ENCODE assay signal across 13 mouse cellular contexts in genomic region chr8:70846371-70847154, GRCm38 (mm10). TPM values are rescaled to one million over a fixed set of nuclear protein-coding genes. Genes with fewer than 3 reads are reported as not detected.
A peak's percentile ranks its signal among the peaks of the same experiment; 100 is the strongest.
DNase-seq lines count a peak whose midpoint lies in the region; ATAC-seq and TF ChIP-seq lines count a peak whose summit lies in the region.
"Had no signal": no experiment of that assay in that cellular context is flagged by ENCODE, and none has a peak within 500 bp of the region (broad histone marks: within the 10 kb centered on the region; RNA-seq: fewer than 3 reads in every experiment).

No protein-coding gene starts in this region.

- no peak overlapping the region for H3K27ac ChIP-seq in forebrain, embryonic 12.5 days
- H3K27ac ChIP-seq in forebrain, embryonic 10.5 days, result no peak overlapping the region
- H3K27ac ChIP-seq in limb, embryonic 12.5 days, result no peak overlapping the region
- H3K27ac ChIP-seq in limb, embryonic 10.5 days, result no peak overlapping the region
- H3K27ac ChIP-seq in CH12.LX (ENCODE audit: insufficient read depth, low read depth), result no peak overlapping the region
- H3K27ac ChIP-seq: midbrain, embryonic 10.5 days; neural tube, embryonic 12.5 days had no signal

- TF ChIP-seq RAD21 in CH12.LX (IDR thresholded peaks at IDR 0.05; ENCODE audit: low read depth, low read length), result peak; percentile 35

- H3K9ac ChIP-seq in forebrain, embryonic 12.5 days, result 0 out of 2 replicates have a peak overlapping the region, but pooled peaks have one; percentile 7
- H3K9ac ChIP-seq in limb, embryonic 12.5 days (replicated peaks), result 0 out of 2 replicates have a peak overlapping the region, but pooled peaks have one; percentile 23
- H3K9ac ChIP-seq in CH12.LX (ENCODE audit: insufficient read depth, low read depth), result no peak overlapping the region
- H3K9ac ChIP-seq: liver, embryonic 15.5 days; neural tube, embryonic 12.5 days had no signal

- H3K27me3 ChIP-seq in forebrain, embryonic 12.5 days, result no peaks in the 10 kb centered on the region; the same call in 1 of the 2 replicates
- H3K27me3 ChIP-seq in forebrain, embryonic 10.5 days (ENCODE audit: poor library complexity, severe bottlenecking), result peaks cover 40% of the 10 kb centered on the region
- peaks cover 16% of the 10 kb centered on the region for H3K27me3 ChIP-seq in limb, embryonic 12.5 days
- H3K27me3 ChIP-seq in limb, embryonic 10.5 days (ENCODE audit: low read depth, poor library complexity, severe bottlenecking), result peaks cover 41% of the 10 kb centered on the region
- peaks cover 81% of the 10 kb centered on the region for H3K27me3 ChIP-seq in CH12.LX (replicated peaks)
- H3K27me3 ChIP-seq: neural tube, embryonic 12.5 days had no signal

- no peak overlapping the region for H3K4me2 ChIP-seq in forebrain, embryonic 12.5 days
- no peak overlapping the region for H3K4me2 ChIP-seq in limb, embryonic 12.5 days
- H3K4me2 ChIP-seq in CH12.LX (ENCODE audit: insufficient read depth, low read depth, poor library complexity, severe bottlenecking), result no peak overlapping the region
- H3K4me2 ChIP-seq: liver, embryonic 15.5 days; neural tube, embryonic 12.5 days had no signal

- in situ Hi-C loops in CH12.LX (cut with MboI; ENCODE audit: low pct_ligation_motif_present, low pct_unique_long_range_greater_than_20kb, low sequenced_read_pairs), result loop anchor here (10.0 kb wide), 1 partner anchor 132 kb away; the partner anchor contains the start of gene Gm3336

- 54% methylated on average over 15 of the region's 15 CpGs for WGBS in forebrain, embryonic 12.5 days
- WGBS in forebrain, embryonic 10.5 days, result 58% methylated on average over 15 of the region's 15 CpGs
- 56% methylated on average over 15 of the region's 15 CpGs for WGBS in limb, embryonic 12.5 days
- 53% methylated on average over 15 of the region's 15 CpGs for WGBS in limb, embryonic 10.5 days

- no peak for TF ChIP-seq EP300 in CH12.LX (IDR thresholded peaks at IDR 0.05; ENCODE audit: low read length)

- no peak overlapping the region for H3K4me3 ChIP-seq in forebrain, embryonic 12.5 days (replicated peaks)
- no peak overlapping the region for H3K4me3 ChIP-seq in forebrain, embryonic 10.5 days
- H3K4me3 ChIP-seq in limb, embryonic 12.5 days (replicated peaks), result no peak overlapping the region
- no peak overlapping the region for H3K4me3 ChIP-seq in limb, embryonic 10.5 days
- no peak overlapping the region for H3K4me3 ChIP-seq in CH12.LX (replicated peaks in 1 of 3; ENCODE audit: low read depth in 2 of 3, low read length in 2 of 3, poor library complexity in 1 of 3)
- H3K4me3 ChIP-seq: liver, embryonic 15.5 days; midbrain, embryonic 10.5 days; neural tube, embryonic 12.5 days had no signal

- no peak for DNase-seq in forebrain, embryonic 10.5 days (ENCODE audit: extremely low spot score, low spot score)
- DNase-seq in limb, embryonic 10.5 days (ENCODE audit: low spot score), result no peak
- peak; percentile 64 for DNase-seq in CH12.LX (ENCODE audit: extremely low read depth)
- peak; percentile 49 for DNase-seq in naive thymus-derived CD4-positive, alpha-beta T cell, adult 2 months (ENCODE audit: low read depth)
- no peak for DNase-seq in gastrocnemius, postnatal 4 days (ENCODE audit: low spot score in 2 of 2)
- DNase-seq: kidney, adult 2 months had no signal

- H3K79me2 ChIP-seq in CH12.LX (replicated peaks; ENCODE audit: control insufficient read depth, extremely low read depth, insufficient read depth, poor library complexity, severe bottlenecking), result no peaks in the 10 kb centered on the region

- no peak for TF ChIP-seq POLR2A in CH12.LX (IDR thresholded peaks at IDR 0.05; ENCODE audit: low read depth, low read length)

- no peak for ATAC-seq in forebrain, embryonic 12.5 days (ENCODE audit: low FRiP score)
- no peak for ATAC-seq in limb, embryonic 12.5 days (ENCODE audit: insufficient number of reproducible peaks, insufficient read depth, low FRiP score, low TSS enrichment, low read depth)
- ATAC-seq in inflammation-experienced regulatory T-cells, adult 6 months, result no peak

- H3K9me3 ChIP-seq in forebrain, embryonic 12.5 days, result no peaks in the 10 kb centered on the region
- no peaks in the 10 kb centered on the region for H3K9me3 ChIP-seq in forebrain, embryonic 10.5 days
- no peaks in the 10 kb centered on the region for H3K9me3 ChIP-seq in limb, embryonic 12.5 days
- no peaks in the 10 kb centered on the region for H3K9me3 ChIP-seq in limb, embryonic 10.5 days (replicated peaks)
- H3K9me3 ChIP-seq in CH12.LX (replicated peaks; ENCODE audit: low read length), result no peaks in the 10 kb centered on the region
- H3K9me3 ChIP-seq: liver, embryonic 15.5 days; midbrain, embryonic 10.5 days; neural tube, embryonic 12.5 days had no signal

- H3K36me3 ChIP-seq in forebrain, embryonic 12.5 days (replicated peaks), result no peaks in the 10 kb centered on the region
- H3K36me3 ChIP-seq in forebrain, embryonic 10.5 days (replicated peaks), result no peaks in the 10 kb centered on the region
- no peaks in the 10 kb centered on the region for H3K36me3 ChIP-seq in limb, embryonic 12.5 days
- no peaks in the 10 kb centered on the region for H3K36me3 ChIP-seq in limb, embryonic 10.5 days
- H3K36me3 ChIP-seq in CH12.LX (replicated peaks in 1 of 2; ENCODE audit: control insufficient read depth in 1 of 2, insufficient read depth in 1 of 2, low read length in 1 of 2), result no peaks in the 10 kb centered on the region
- H3K36me3 ChIP-seq: liver, embryonic 15.5 days had no signal

- TF ChIP-seq CTCF in CH12.LX (conservative IDR thresholded peaks at IDR 0.05 in 1 of 2, IDR thresholded peaks at IDR 0.05 in 1 of 2; ENCODE audit: low read depth in 2 of 2, low read length in 2 of 2), result peak in 1 of 2 experiments; percentile 75; a peak in 2 of 4 replicates

- H3K4me1 ChIP-seq in forebrain, embryonic 12.5 days, result peaks cover 5% of the 10 kb centered on the region
- peaks cover 38% of the 10 kb centered on the region for H3K4me1 ChIP-seq in forebrain, embryonic 10.5 days
- H3K4me1 ChIP-seq in limb, embryonic 12.5 days (replicated peaks), result peaks cover 3% of the 10 kb centered on the region
- peaks cover 20% of the 10 kb centered on the region for H3K4me1 ChIP-seq in limb, embryonic 10.5 days
- peaks cover 0 to 12% of the 10 kb centered on the region in 2 experiments; a peak in 2 of 4 replicates for H3K4me1 ChIP-seq in CH12.LX (ENCODE audit: control insufficient read depth in 1 of 2, insufficient read depth in 2 of 2)

- dilution Hi-C loops in CH12.LX (cut with MboI; ENCODE audit: extremely low pct_ligation_motif_present, extremely low pct_unique_long_range_greater_than_20kb, low sequenced_read_pairs), result no loop called here

RNA-seq across cellular contexts. Expression of gene Arrdc2, which starts 7.0 kb away (rescaled TPM):
- 5.6 and 8.2 TPM in 2 replicates for polyA plus RNA-seq in forebrain, embryonic 12.5 days (2016; fragmentation: Nextera tagmentation; extraction: Ambion mirVana)
- polyA plus RNA-seq in forebrain, embryonic 10.5 days (2016; fragmentation: Nextera tagmentation; extraction: Ambion mirVana), result 4.8 and 5.7 TPM in 2 replicates
- polyA plus RNA-seq in limb, embryonic 12.5 days (2016; fragmentation: Nextera tagmentation; extraction: Ambion mirVana), result 5.3 and 6.4 TPM in 2 replicates
- polyA plus RNA-seq in limb, embryonic 10.5 days (2016; fragmentation: Nextera tagmentation; extraction: Ambion mirVana), result 4.4 and 5.0 TPM in 2 replicates
- total RNA-seq in CH12.LX (2012; rRNA removed) (7.2 and 8.0 TPM in 2 replicates), CH12.LX (2014; rRNA removed) (5.6 and 8.8 TPM in 2 replicates)
- polyA plus RNA-seq in CH12.LX (2012; ENCODE audit: insufficient read length, low read depth), result 4.3 and 6.1 TPM in 2 replicates
- polyA plus RNA-seq in inflammation-experienced regulatory T-cells, adult 6 months (2017; shearing (Covaris generic)), result 1 to 10 TPM; 1.9 to 7.8 (median 3.7) TPM
- total RNA-seq in gastrocnemius, postnatal 4 days (2021), result 1 to 10 TPM; 3.9 to 7.0 TPM

RNA-seq across cellular contexts. Expression of gene Kcnn1, which starts 16.5 kb away (rescaled TPM):
- 14.4 and 16.3 TPM in 2 replicates for polyA plus RNA-seq in forebrain, embryonic 12.5 days (2016; fragmentation: Nextera tagmentation; extraction: Ambion mirVana)
- polyA plus RNA-seq in forebrain, embryonic 10.5 days (2016; fragmentation: Nextera tagmentation; extraction: Ambion mirVana), result 4.7 and 5.9 TPM in 2 replicates
- 4.3 and 6.0 TPM in 2 replicates for polyA plus RNA-seq in limb, embryonic 12.5 days (2016; fragmentation: Nextera tagmentation; extraction: Ambion mirVana)
- 2.8 and 4.0 TPM in 2 replicates for polyA plus RNA-seq in limb, embryonic 10.5 days (2016; fragmentation: Nextera tagmentation; extraction: Ambion mirVana)
- total RNA-seq in CH12.LX (2012; rRNA removed) (0.13 and 0.21 TPM in 2 replicates), CH12.LX (2014; rRNA removed) (not detected in 2 replicates)
- polyA plus RNA-seq in CH12.LX (2012; ENCODE audit: insufficient read length, low read depth), result not detected in 2 replicates
- polyA plus RNA-seq in inflammation-experienced regulatory T-cells, adult 6 months (2017; shearing (Covaris generic)), result not detected
- total RNA-seq in gastrocnemius, postnatal 4 days (2021), result 1 to 10 TPM; 1.7 to 1.8 TPM

RNA-seq across cellular contexts. Expression of gene Ccdc124, which starts 27.2 kb away (rescaled TPM):
- polyA plus RNA-seq in forebrain, embryonic 12.5 days (2016; fragmentation: Nextera tagmentation; extraction: Ambion mirVana), result 154 and 159 TPM in 2 replicates
- 184 and 186 TPM in 2 replicates for polyA plus RNA-seq in forebrain, embryonic 10.5 days (2016; fragmentation: Nextera tagmentation; extraction: Ambion mirVana)
- polyA plus RNA-seq in limb, embryonic 12.5 days (2016; fragmentation: Nextera tagmentation; extraction: Ambion mirVana), result 119 and 127 TPM in 2 replicates
- 174 and 187 TPM in 2 replicates for polyA plus RNA-seq in limb, embryonic 10.5 days (2016; fragmentation: Nextera tagmentation; extraction: Ambion mirVana)
- total RNA-seq in CH12.LX (2012; rRNA removed) (58.7 and 62.9 TPM in 2 replicates), CH12.LX (2014; rRNA removed) (29.2 and 36.2 TPM in 2 replicates)
- polyA plus RNA-seq in CH12.LX (2012; ENCODE audit: insufficient read length, low read depth), result 82.0 and 113 TPM in 2 replicates
- polyA plus RNA-seq in inflammation-experienced regulatory T-cells, adult 6 months (2017; shearing (Covaris generic)), result 100 to 1,000 TPM in 1 of 3 experiments, 10 to 100 TPM in 2; 54.2 to 120 (median 63.1) TPM
- total RNA-seq in gastrocnemius, postnatal 4 days (2021), result 10 to 100 TPM; 37.5 to 40.1 TPM

RNA-seq across cellular contexts. Expression of gene Il12rb1, which starts 38.3 kb away (rescaled TPM):
- polyA plus RNA-seq in forebrain, embryonic 12.5 days (2016; fragmentation: Nextera tagmentation; extraction: Ambion mirVana), result not detected in 2 replicates
- polyA plus RNA-seq in forebrain, embryonic 10.5 days (2016; fragmentation: Nextera tagmentation; extraction: Ambion mirVana), result 0.12 TPM in 1 of 2 replicates, not detected in the other
- polyA plus RNA-seq in limb, embryonic 12.5 days (2016; fragmentation: Nextera tagmentation; extraction: Ambion mirVana), result not detected in 2 replicates
- not detected in 2 replicates for polyA plus RNA-seq in limb, embryonic 10.5 days (2016; fragmentation: Nextera tagmentation; extraction: Ambion mirVana)
- total RNA-seq in CH12.LX (2012; rRNA removed) (17.3 and 23.2 TPM in 2 replicates), CH12.LX (2014; rRNA removed) (4.5 and 5.6 TPM in 2 replicates)
- polyA plus RNA-seq in CH12.LX (2012; ENCODE audit: insufficient read length, low read depth), result 11.4 and 12.5 TPM in 2 replicates
- polyA plus RNA-seq in inflammation-experienced regulatory T-cells, adult 6 months (2017; shearing (Covaris generic)), result 10 to 100 TPM; 13.8 to 38.5 (median 18.3) TPM
- total RNA-seq in gastrocnemius, postnatal 4 days (2021), result not detected
- polyA plus RNA-seq: heart, postnatal 0 days; neural tube, embryonic 12.5 days had no signal

RNA-seq across cellular contexts. Expression of gene Mast3, which starts 41.7 kb away (rescaled TPM):
- 14.5 and 16.8 TPM in 2 replicates for polyA plus RNA-seq in forebrain, embryonic 12.5 days (2016; fragmentation: Nextera tagmentation; extraction: Ambion mirVana)
- 12.0 and 14.9 TPM in 2 replicates for polyA plus RNA-seq in forebrain, embryonic 10.5 days (2016; fragmentation: Nextera tagmentation; extraction: Ambion mirVana)
- polyA plus RNA-seq in limb, embryonic 12.5 days (2016; fragmentation: Nextera tagmentation; extraction: Ambion mirVana), result 13.2 and 14.5 TPM in 2 replicates
- polyA plus RNA-seq in limb, embryonic 10.5 days (2016; fragmentation: Nextera tagmentation; extraction: Ambion mirVana), result 12.7 and 17.1 TPM in 2 replicates
- 11.3 and 11.6 TPM in 2 replicates for total RNA-seq in CH12.LX (2012; rRNA removed)
- total RNA-seq in CH12.LX (2014; rRNA removed), result 3.3 and 7.0 TPM in 2 replicates
- 22.2 and 23.4 TPM in 2 replicates for polyA plus RNA-seq in CH12.LX (2012; ENCODE audit: insufficient read length, low read depth)
- 10 to 100 TPM; 14.8 to 20.5 (median 18.4) TPM for polyA plus RNA-seq in inflammation-experienced regulatory T-cells, adult 6 months (2017; shearing (Covaris generic))
- 10 to 100 TPM; 12.3 to 14.6 TPM for total RNA-seq in gastrocnemius, postnatal 4 days (2021)

Comparison
In these comparisons a context has a peak if more than half of its experiments do, and no peak if none do; other contexts are left out.
1. DNase-seq: peak in CH12.LX (single experiment) and naive thymus-derived CD4-positive, alpha-beta T cell, adult 2 months (single experiment); none in forebrain, embryonic 10.5 days (single experiment), limb, embryonic 10.5 days (single experiment) and gastrocnemius, postnatal 4 days (0 of 2).